Mouse (Mus musculus) heart, embryonic 12.5 days (tissue): Measurements from ENCODE around the gene Slc26a3. TPM values are rescaled to one million over a fixed set of nuclear protein-coding genes. Genes with fewer than 3 reads are reported as not detected.

Experiments used
- ATAC-seq: fragments of 200-750 bp; cut with Nextera tagmentation; 2 replicates; pipeline ENCODE4 v1.8.0; 2017; ENCODE audit warnings: moderate TSS enrichment, moderate library complexity; ENCODE audit not compliant: insufficient number of reproducible peaks, low FRiP score
- H3K27ac ChIP-seq: fragments of 300-500 bp; sonication (generic); 2 replicates; pipeline ENCODE4 v1.5.1; 2016; ENCODE audit warnings: mild to moderate bottlenecking, moderate library complexity; ENCODE audit not compliant: poor library complexity, severe bottlenecking
- H3K27me3 ChIP-seq: fragments of 300-500 bp; sonication (generic); replicated peaks from 2 replicates; pipeline ENCODE4 v1.6.1; 2016; ENCODE audit warnings: mild to moderate bottlenecking, moderate library complexity
- H3K36me3 ChIP-seq: fragments of 300-500 bp; sonication (generic); 2 replicates; pipeline ENCODE4 v1.6.1; 2016; ENCODE audit warnings: mild to moderate bottlenecking, moderate library complexity
- H3K4me1 ChIP-seq: fragments of 300-500 bp; sonication (generic); replicated peaks from 2 replicates; pipeline ENCODE4 v1.6.1; 2016; ENCODE audit warnings: mild to moderate bottlenecking
- H3K4me2 ChIP-seq: fragments of 300-500 bp; sonication (generic); 2 replicates; pipeline ENCODE4 v1.6.1; 2016; ENCODE audit warnings: mild to moderate bottlenecking, moderate library complexity
- H3K4me3 ChIP-seq: fragments of 300-500 bp; sonication (generic); 2 replicates; pipeline ENCODE4 v1.5.1; 2016; ENCODE audit warnings: mild to moderate bottlenecking
- H3K9ac ChIP-seq: fragments of 300-500 bp; sonication (generic); 2 replicates; pipeline ENCODE4 v1.6.1; 2016; ENCODE audit warnings: mild to moderate bottlenecking, moderate library complexity
- H3K9me3 ChIP-seq: fragments of 300-500 bp; sonication (generic); replicated peaks from 2 replicates; pipeline ENCODE4 v1.6.1; 2016; ENCODE audit warnings: mild to moderate bottlenecking, moderate library complexity
- WGBS: fragments of 180-500 bp; shearing (Covaris S2); methylation state at CpG from one replicate; pipeline ENCODE4 v1.1.7; 2016; 5-methylcytosine and 5-hydroxymethylcytosine counted together
- polyA plus RNA-seq: library from polyadenylated mRNA; unstranded; fragments of >200 nt; fragmentation: Nextera tagmentation; extraction: Ambion mirVana; gene quantifications from 2 replicates; pipeline ENCODE4 v1.2.1, GENCODE M21; 2016

The Slc26a3 gene
- polyA plus RNA-seq, 1 experiment from 2014 or later, result 0.10 TPM

DNA sequence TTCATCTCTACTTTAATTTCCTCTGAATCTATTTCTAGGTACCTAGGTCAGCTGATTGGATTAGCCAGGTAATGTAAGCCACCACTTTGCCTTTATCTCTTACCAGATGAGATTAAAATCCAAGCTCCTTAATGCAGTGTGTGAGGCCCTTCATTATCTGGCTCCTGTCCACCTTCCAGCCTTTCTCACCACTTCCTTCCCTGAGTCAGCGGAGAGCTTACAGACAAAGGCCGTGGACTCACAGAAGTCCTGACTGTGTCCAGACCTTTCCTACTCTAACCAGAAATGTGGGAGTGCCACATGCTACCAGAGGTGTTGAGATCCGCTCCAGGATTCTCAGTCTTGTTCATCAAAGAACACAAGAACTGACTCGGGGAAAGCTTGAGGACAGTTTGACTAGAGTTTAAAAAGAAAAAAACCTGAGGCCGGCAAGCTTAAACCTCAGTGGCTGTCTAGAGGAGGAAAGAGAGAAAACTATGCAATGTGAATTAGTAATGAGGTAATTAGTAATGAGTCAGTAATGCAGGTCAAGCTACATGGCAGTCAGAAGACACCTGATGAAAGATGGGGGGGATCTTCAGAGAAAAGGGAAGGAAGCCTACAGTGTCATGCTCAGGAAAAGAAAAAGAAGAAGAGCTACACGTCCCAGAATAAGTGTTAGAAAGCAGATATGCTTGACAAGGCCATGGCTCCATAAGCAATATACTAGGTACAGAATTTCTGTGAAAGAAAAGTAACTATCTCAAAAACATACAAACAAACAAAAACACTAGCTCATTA is 123.2 kb downstream of the Slc26a3 start:
- no peak overlapping the region for H3K9ac ChIP-seq
- H3K27me3 ChIP-seq, result no peaks in the 10 kb centered on the region
- H3K4me2 ChIP-seq, result no peak overlapping the region
- peaks cover 9% of the 10 kb centered on the region for H3K4me1 ChIP-seq
- no peak overlapping the region for H3K27ac ChIP-seq
- no peak overlapping the region for H3K4me3 ChIP-seq
- H3K9me3 ChIP-seq, result no peaks in the 10 kb centered on the region
- H3K36me3 ChIP-seq, result no peaks in the 10 kb centered on the region
- 38% methylated on average over 6 of the region's 6 CpGs for WGBS
- ATAC-seq, result no peak

DNA sequence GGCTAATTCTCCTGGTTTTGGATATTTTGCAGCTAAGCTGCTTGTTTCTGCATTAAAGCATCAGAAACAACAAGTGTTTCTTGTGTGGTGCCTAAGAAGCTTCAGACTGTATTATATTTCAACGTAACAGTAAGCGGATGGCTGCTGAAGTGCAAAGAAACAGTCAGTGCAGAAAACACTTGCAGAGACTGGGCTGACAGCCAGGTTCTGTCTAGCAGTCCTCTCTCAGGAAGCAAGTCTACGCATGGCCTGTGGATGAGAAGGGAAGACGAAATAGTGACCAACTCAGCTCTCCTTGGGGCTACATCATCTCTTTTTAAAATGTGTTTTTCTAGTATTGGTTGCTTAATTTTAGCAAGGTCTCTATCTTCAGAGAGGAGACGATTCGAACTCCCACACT is 129.4 kb downstream of the Slc26a3 start:
- Histone ChIP-seq H3K36me3 (no peaks in the 10 kb centered on the region), H3K27ac (no peak overlapping the region), H3K27me3 (no peaks in the 10 kb centered on the region), H3K4me1 (peaks cover 20% of the 10 kb centered on the region), H3K9me3 (no peaks in the 10 kb centered on the region), H3K9ac (no peak overlapping the region), H3K4me3 (no peak overlapping the region), H3K4me2 (no peak overlapping the region)
- 41% methylated on average over 6 of the region's 6 CpGs for WGBS
- ATAC-seq, result no peak

DNA sequence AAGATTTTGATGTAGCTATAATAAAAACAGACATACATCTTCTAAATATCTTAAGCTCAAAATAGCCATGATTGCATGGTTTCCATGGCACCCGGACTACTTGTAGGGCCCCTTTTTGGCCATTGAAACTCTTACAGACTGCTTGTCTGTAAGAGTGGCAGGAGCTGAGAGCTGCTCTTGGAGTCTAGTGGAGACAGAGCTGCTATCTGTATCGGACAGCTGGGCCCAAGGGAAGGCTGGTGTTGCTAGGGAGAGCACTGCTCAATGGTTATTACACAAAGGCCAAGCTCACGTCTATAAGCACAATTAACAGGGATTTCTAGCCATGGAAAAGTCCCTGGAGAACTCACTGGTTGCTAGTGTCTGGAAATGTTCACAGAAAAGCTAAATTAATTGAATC is 130.7 kb downstream of the Slc26a3 start:
- ATAC-seq, result no peak
- 0 out of 2 replicates have a peak overlapping the region, but pooled peaks have one; percentile 6 for H3K27ac ChIP-seq
- no peaks in the 10 kb centered on the region for H3K9me3 ChIP-seq

More for the DNA sequence above, 130.7 kb downstream of the Slc26a3 start:
- no peaks in the 10 kb centered on the region for H3K27me3 ChIP-seq
- H3K9ac ChIP-seq, result no peak overlapping the region
- peaks cover 20% of the 10 kb centered on the region for H3K4me1 ChIP-seq
- H3K36me3 ChIP-seq, result no peaks in the 10 kb centered on the region
- no peak overlapping the region for H3K4me2 ChIP-seq
- 30% methylated on average over 3 of the region's 3 CpGs for WGBS
- no peak overlapping the region for H3K4me3 ChIP-seq

Other genes starting within 250 kb of the Slc26a3 start
- gene Gm6993, start 150.1 kb upstream of the Slc26a3 start, polyA plus RNA-seq, result not detected in 2 replicates
- 127 and 132 TPM in 2 replicates for gene Lamb1, start 125.6 kb upstream of the Slc26a3 start, polyA plus RNA-seq
- gene Dld, start 39.4 kb upstream of the Slc26a3 start, polyA plus RNA-seq, result 235 and 238 TPM in 2 replicates
- 10.7 and 11.3 TPM in 2 replicates for gene Cbll1, start 108.7 kb downstream of the Slc26a3 start, polyA plus RNA-seq
- 0.14 and 0.19 TPM in 2 replicates for gene Slc26a4, start 169.1 kb downstream of the Slc26a3 start, polyA plus RNA-seq
- 52.7 and 52.8 TPM in 2 replicates for gene Bcap29, start 243.8 kb downstream of the Slc26a3 start, polyA plus RNA-seq